Mouse (Mus musculus) ES-Bruce4 (cell line): ENCODE results near the gene Dysf.

Experiments
- CTCF ChIP-seq: IDR thresholded peaks from one replicate; pipeline ENCODE4 v1.8.1; 2011; ENCODE audit warnings: low read depth, low read length
- POLR2A ChIP-seq: IDR thresholded peaks from one replicate; pipeline ENCODE4 v1.8.1; 2011; ENCODE audit warnings: low read length; ENCODE audit not compliant: insufficient read depth

- TF ChIP-seq POLR2A (no peak), CTCF (no peak)
Observed at GRCm38 (mm10) chr6:84080631-84081030, 72.2 kb downstream of the Dysf start.
